Comparison of ENCODE assay signal across 14 mouse cellular contexts in the genomic region with DNA sequence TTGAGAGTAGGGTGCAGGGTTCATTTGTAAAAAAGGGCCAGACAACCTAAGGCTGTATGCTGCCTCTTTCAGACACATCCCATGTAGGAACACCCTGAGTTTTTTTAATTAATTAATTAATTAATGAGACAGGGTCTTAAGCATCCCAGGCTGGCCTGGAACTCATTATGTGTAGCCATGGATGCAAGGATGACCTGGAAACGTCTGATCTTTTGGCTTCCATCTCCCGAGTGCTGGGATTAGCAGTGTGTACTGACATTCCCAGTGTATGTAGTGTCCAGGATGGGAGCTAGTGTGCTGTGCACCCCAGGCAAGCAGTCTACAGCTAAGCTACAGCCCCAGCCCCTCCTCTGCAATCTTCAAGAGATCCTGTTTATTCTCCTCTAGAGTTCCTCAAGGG. TPM values are rescaled to one million over a fixed set of nuclear protein-coding genes. Genes with fewer than 3 reads are reported as not detected.
DNase-seq lines count a peak whose midpoint lies in the region; TF ChIP-seq lines count a peak whose summit lies in the region.
"Had no signal": no experiment of that assay in that cellular context is flagged by ENCODE, and none has a peak within 500 bp of the region (broad histone marks: within the 10 kb centered on the region; RNA-seq: fewer than 3 reads in every experiment).

No protein-coding gene starts in this region.

- WGBS in spleen, adult 2 months, result 76% methylated on average over 2 of the region's 2 CpGs
- whole genome bisulfite sequencing in heart, embryonic 10.5 days, result 47% methylated on average over 2 of the region's 2 CpGs

- H3K27me3 ChIP-seq in spleen, adult 2 months (ENCODE audit: control insufficient read depth, insufficient read depth, low read length), result no peaks in the 10 kb centered on the region
- no peaks in the 10 kb centered on the region for H3K27me3 ChIP-seq in heart, embryonic 10.5 days (ENCODE audit: insufficient read depth, poor library complexity, severe bottlenecking)
- H3K27me3 ChIP-seq: hindbrain, embryonic 15.5 days; limb, embryonic 15.5 days had no signal

- no peak for TF ChIP-seq POLR2A in spleen, adult 2 months (IDR thresholded peaks at IDR 0.05; ENCODE audit: low read depth, low read length)
- TF ChIP-seq POLR2A in embryonic fibroblast, embryonic 13.5 days (IDR thresholded peaks at IDR 0.05; ENCODE audit: low read depth, low read length), result no peak

- peak overlapping the region; percentile 61; the same call in 1 of the 2 replicates for H3K27ac ChIP-seq in spleen, adult 2 months (ENCODE audit: insufficient read depth, low read length)
- H3K27ac ChIP-seq in embryonic fibroblast, embryonic 13.5 days (ENCODE audit: insufficient read depth, low read length), result peak overlapping the region; percentile 23; the same call in 1 of the 2 replicates
- H3K27ac ChIP-seq in heart, embryonic 10.5 days, result no peak overlapping the region
- H3K27ac ChIP-seq: hindbrain, embryonic 15.5 days; limb, embryonic 15.5 days had no signal

- DNase-seq in kidney, adult 11 months, result peak; percentile 41
- no peak for DNase-seq in kidney, adult 9 months
- DNase-seq in spleen, adult 2 months (ENCODE audit: low read depth in 1 of 2, low spot score in 2 of 2), result no peak
- DNase-seq in spleen, adult 12 weeks (ENCODE audit: low spot score), result no peak
- DNase-seq in heart, embryonic 10.5 days (ENCODE audit: low spot score), result no peak
- no peak for DNase-seq in left cerebral cortex, adult 8-10 months (ENCODE audit: low spot score in 2 of 2)
- DNase-seq: right cerebral cortex, postnatal 4 days had no signal

- H3K4me3 ChIP-seq in spleen, adult 2 months (ENCODE audit: extremely low read depth, insufficient read depth, insufficient read length), result no peak overlapping the region
- H3K4me3 ChIP-seq in embryonic fibroblast, embryonic 13.5 days (ENCODE audit: insufficient read depth, low read length), result no peak overlapping the region
- no peak overlapping the region for H3K4me3 ChIP-seq in heart, embryonic 10.5 days
- H3K4me3 ChIP-seq: hindbrain, embryonic 15.5 days; limb, embryonic 15.5 days had no signal

- H3K4me1 ChIP-seq in spleen, adult 2 months (ENCODE audit: control insufficient read depth, insufficient read depth, insufficient read length), result peaks cover 20% of the 10 kb centered on the region; the same call in 1 of the 2 replicates
- peaks cover 5% of the 10 kb centered on the region for H3K4me1 ChIP-seq in embryonic fibroblast, embryonic 13.5 days (ENCODE audit: control insufficient read depth, insufficient read depth, low read length)
- peaks cover 49% of the 10 kb centered on the region for H3K4me1 ChIP-seq in heart, embryonic 10.5 days

- H3K36me3 ChIP-seq in spleen, adult 2 months (ENCODE audit: control insufficient read depth, insufficient read depth, low read length), result no peaks in the 10 kb centered on the region
- H3K36me3 ChIP-seq in heart, embryonic 10.5 days, result peaks cover 5% of the 10 kb centered on the region; the same call in 1 of the 2 replicates
- H3K36me3 ChIP-seq: hindbrain, embryonic 15.5 days had no signal

- no peak for TF ChIP-seq CTCF in spleen, adult 2 months (IDR thresholded peaks at IDR 0.05; ENCODE audit: extremely low read depth, insufficient read depth, insufficient read length, insufficient replicate concordance)
- TF ChIP-seq CTCF in embryonic fibroblast, embryonic 13.5 days (IDR thresholded peaks at IDR 0.05; ENCODE audit: borderline replicate concordance, insufficient read depth, low read length), result no peak

- H3K9me3 ChIP-seq in heart, embryonic 10.5 days, result no peaks in the 10 kb centered on the region
- H3K9me3 ChIP-seq: hindbrain, embryonic 15.5 days; limb, embryonic 15.5 days had no signal

RNA-seq across cellular contexts. Expression of gene Cd300a, which starts 13.2 kb away (rescaled TPM):
- 11.6 and 12.5 TPM in 2 replicates for polyA plus RNA-seq in spleen, adult 2 months (2012; rRNA removed)
- polyA plus RNA-seq in embryonic fibroblast, embryonic 13.5 days (2011; ENCODE audit: insufficient read length, low read depth, missing spikeins), result 0.84 TPM in 1 of 2 replicates, not detected in the other
- 0.46 and 0.62 TPM in 2 replicates for polyA plus RNA-seq in heart, embryonic 10.5 days (2016; fragmentation: Nextera tagmentation; extraction: Ambion mirVana)
- total RNA-seq in left cerebral cortex, adult 8-10 months (2022), result under 1 TPM; 0.40 to 0.87 (median 0.73) TPM

RNA-seq across cellular contexts. Expression of gene Gprc5c, which starts 25.7 kb away (rescaled TPM):
- 9.3 and 9.5 TPM in 2 replicates for polyA plus RNA-seq in spleen, adult 2 months (2012; rRNA removed)
- 6.4 and 9.2 TPM in 2 replicates for polyA plus RNA-seq in embryonic fibroblast, embryonic 13.5 days (2011; ENCODE audit: insufficient read length, low read depth, missing spikeins)
- 36.6 and 46.3 TPM in 2 replicates for polyA plus RNA-seq in heart, embryonic 10.5 days (2016; fragmentation: Nextera tagmentation; extraction: Ambion mirVana)
- total RNA-seq in left cerebral cortex, adult 8-10 months (2022), result 1 to 10 TPM; 4.6 to 5.6 (median 5.4) TPM

RNA-seq across cellular contexts. Expression of gene Cd300lb, which starts 57.6 kb away (rescaled TPM):
- polyA plus RNA-seq in spleen, adult 2 months (2012; rRNA removed), result 3.1 and 5.3 TPM in 2 replicates
- 0.48 and 1.1 TPM in 2 replicates for polyA plus RNA-seq in embryonic fibroblast, embryonic 13.5 days (2011; ENCODE audit: insufficient read length, low read depth, missing spikeins)
- polyA plus RNA-seq in heart, embryonic 10.5 days (2016; fragmentation: Nextera tagmentation; extraction: Ambion mirVana), result 0.48 and 1.0 TPM in 2 replicates
- total RNA-seq in left cerebral cortex, adult 8-10 months (2022), result not detected
- total RNA-seq: ES-E14; left cerebral cortex, postnatal 25 days had no signal
- polyA plus RNA-seq: embryonic facial prominence, embryonic 11.5 days; neural tube, embryonic 14.5 days had no signal
